16 mouse cellular contexts compared by ENCODE assay signal in the genomic region with DNA sequence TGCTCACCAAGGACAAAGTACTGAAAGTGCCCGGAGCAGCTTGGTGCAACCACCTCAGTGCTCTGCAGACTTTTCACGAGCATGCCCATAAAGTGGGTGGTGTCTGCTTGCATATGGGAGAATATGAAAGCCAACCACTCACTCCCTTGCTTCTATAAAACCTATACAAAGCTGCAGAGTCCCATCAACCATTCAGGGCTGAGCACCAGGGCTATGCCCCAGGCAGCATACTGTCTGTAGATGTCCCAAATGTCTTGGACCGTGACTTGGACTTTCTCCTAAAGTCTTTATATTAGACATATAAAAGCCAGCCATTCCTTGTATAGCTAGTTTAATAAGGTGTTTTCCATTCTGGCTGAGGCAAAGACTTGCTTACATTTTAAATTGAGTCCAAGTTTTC.
"Had no signal": no experiment of that assay in that cellular context is flagged by ENCODE, and none has a peak within 500 bp of the region (broad histone marks: within the 10 kb centered on the region; RNA-seq: fewer than 3 reads in every experiment).

No protein-coding gene starts in this region.

- H3K27me3 ChIP-seq: midbrain, embryonic 12.5 days; neural tube, embryonic 13.5 days; neural tube, embryonic 15.5 days had no signal

- H3K27ac ChIP-seq: midbrain, embryonic 10.5 days; midbrain, embryonic 12.5 days; neural tube, embryonic 13.5 days; neural tube, embryonic 15.5 days had no signal

- H3K4me3 ChIP-seq: midbrain, embryonic 10.5 days; midbrain, embryonic 12.5 days; myocyte; neural tube, embryonic 13.5 days; neural tube, embryonic 15.5 days had no signal

- H3K9ac ChIP-seq: lung, embryonic 14.5 days; midbrain, embryonic 12.5 days; neural tube, embryonic 13.5 days; neural tube, embryonic 15.5 days had no signal

- H3K36me3 ChIP-seq: midbrain, embryonic 10.5 days; midbrain, embryonic 12.5 days; neural tube, embryonic 13.5 days; neural tube, embryonic 15.5 days had no signal

- DNase-seq: lung, adult 18-20 months; lung, embryonic 14.5 days; lung, postnatal 10 days; lung, postnatal 4 days; midbrain, embryonic 14.5 days; retina, postnatal 1 day; right cerebral cortex, adult 18-20 months; thymus, adult 18-20 months; thymus, postnatal 14 days; thymus, postnatal 36 days had no signal

- ATAC-seq: midbrain, embryonic 16.5 days had no signal

- H3K9me3 ChIP-seq: midbrain, embryonic 10.5 days; midbrain, embryonic 12.5 days; neural tube, embryonic 13.5 days; neural tube, embryonic 15.5 days had no signal

- H3K4me2 ChIP-seq: lung, embryonic 14.5 days; midbrain, embryonic 12.5 days; neural tube, embryonic 13.5 days; neural tube, embryonic 15.5 days had no signal
